Mouse (Mus musculus): Measurements from ENCODE around the gene Rap1b. TPM values are rescaled to one million over a fixed set of nuclear protein-coding genes. Genes with fewer than 3 reads are reported as not detected.

The Rap1b gene
- polyA plus RNA-seq, 1 experiment: 150 TPM

DNA sequence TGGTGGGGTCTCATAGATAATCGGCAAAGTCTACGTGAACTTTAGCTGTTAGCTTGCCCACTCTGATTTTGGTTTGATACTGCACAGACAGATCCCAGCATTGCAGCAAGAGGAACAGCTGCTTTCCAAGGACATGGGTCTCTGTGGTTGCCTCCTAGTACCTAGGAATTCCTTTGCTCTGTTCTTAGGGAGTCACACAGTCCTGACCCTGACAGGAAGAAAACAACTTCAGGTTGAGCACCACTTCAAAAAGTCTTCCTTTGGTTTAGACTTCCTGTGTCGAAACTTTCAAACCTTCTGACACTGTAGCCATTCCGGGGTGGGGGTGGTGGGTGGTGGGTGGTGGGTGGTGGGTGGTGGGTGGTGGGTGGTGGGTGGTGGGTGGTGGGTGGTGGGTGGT lies 18.4 kb upstream of the Rap1b start:
- Histone ChIP-seq H3K9ac (ENCODE audit: low read depth, poor library complexity, severe bottlenecking) (no peak overlapping the region), H3K27me3 (ENCODE audit: control insufficient read depth, insufficient read depth, low read length, poor library complexity, severe bottlenecking) (no peaks in the 10 kb centered on the region), H3K9me3 (replicated peaks; ENCODE audit: control insufficient read depth, insufficient read depth, low read length, poor library complexity, severe bottlenecking) (no peaks in the 10 kb centered on the region), H3K27ac (ENCODE audit: insufficient read depth, low read length) (no peak overlapping the region), H3K4me3 (ENCODE audit: low read depth, low read length) (no peak overlapping the region), H3K36me3 (ENCODE audit: control insufficient read depth, insufficient read depth, low read length, poor library complexity, severe bottlenecking) (no peaks in the 10 kb centered on the region), H3K4me1 (ENCODE audit: control insufficient read depth, insufficient read depth, low read length) (peaks cover 6% of the 10 kb centered on the region)
- TF ChIP-seq CTCF (IDR thresholded peaks at IDR 0.05; ENCODE audit: low read depth, low read length) (no peak), EP300 (IDR thresholded peaks at IDR 0.05; ENCODE audit: insufficient read depth, low read depth, low read length) (no peak), POLR2A (IDR thresholded peaks at IDR 0.05; ENCODE audit: insufficient read depth, low read length) (no peak)

- no peaks in the 10 kb centered on the region for H3K9me3 ChIP-seq (replicated peaks; ENCODE audit: control insufficient read depth, insufficient read depth, low read length, poor library complexity, severe bottlenecking)
- H3K4me1 ChIP-seq (ENCODE audit: control insufficient read depth, insufficient read depth, low read length): peaks cover 6% of the 10 kb centered on the region
- H3K9ac ChIP-seq (ENCODE audit: low read depth, poor library complexity, severe bottlenecking): no peak overlapping the region
- no peaks in the 10 kb centered on the region for H3K27me3 ChIP-seq (ENCODE audit: control insufficient read depth, insufficient read depth, low read length, poor library complexity, severe bottlenecking)
- no peak for TF ChIP-seq POLR2A (IDR thresholded peaks at IDR 0.05; ENCODE audit: insufficient read depth, low read length)
- TF ChIP-seq EP300 (IDR thresholded peaks at IDR 0.05; ENCODE audit: insufficient read depth, low read depth, low read length): 0 out of 2 replicates have a peak, but pooled peaks have one; percentile 62
- H3K4me3 ChIP-seq (ENCODE audit: low read depth, low read length): no peak overlapping the region
- H3K36me3 ChIP-seq (ENCODE audit: control insufficient read depth, insufficient read depth, low read length, poor library complexity, severe bottlenecking): no peaks in the 10 kb centered on the region
- no peak overlapping the region for H3K27ac ChIP-seq (ENCODE audit: insufficient read depth, low read length)
Observed at GRCm38 (mm10) chr10:117862014-117862580, 16.3 kb upstream of the Rap1b start.

GRCm38 (mm10) chr10:117860958-117861357 lies 15.1 kb upstream of the Rap1b start:
- H3K9me3 ChIP-seq (replicated peaks; ENCODE audit: control insufficient read depth, insufficient read depth, low read length, poor library complexity, severe bottlenecking): no peaks in the 10 kb centered on the region
- no peak overlapping the region; the same call in 1 of the 2 replicates for H3K9ac ChIP-seq (ENCODE audit: low read depth, poor library complexity, severe bottlenecking)
- no peak for TF ChIP-seq CTCF (IDR thresholded peaks at IDR 0.05; ENCODE audit: low read depth, low read length)
- TF ChIP-seq POLR2A (IDR thresholded peaks at IDR 0.05; ENCODE audit: insufficient read depth, low read length): no peak
- no peak for TF ChIP-seq EP300 (IDR thresholded peaks at IDR 0.05; ENCODE audit: insufficient read depth, low read depth, low read length)
- no peaks in the 10 kb centered on the region for H3K27me3 ChIP-seq (ENCODE audit: control insufficient read depth, insufficient read depth, low read length, poor library complexity, severe bottlenecking)
- no peak overlapping the region for H3K27ac ChIP-seq (ENCODE audit: insufficient read depth, low read length)
- H3K36me3 ChIP-seq (ENCODE audit: control insufficient read depth, insufficient read depth, low read length, poor library complexity, severe bottlenecking): no peaks in the 10 kb centered on the region
- H3K4me1 ChIP-seq (ENCODE audit: control insufficient read depth, insufficient read depth, low read length): peaks cover 3% of the 10 kb centered on the region
- peak overlapping the region; percentile 54 for H3K4me3 ChIP-seq (ENCODE audit: low read depth, low read length)

DNA sequence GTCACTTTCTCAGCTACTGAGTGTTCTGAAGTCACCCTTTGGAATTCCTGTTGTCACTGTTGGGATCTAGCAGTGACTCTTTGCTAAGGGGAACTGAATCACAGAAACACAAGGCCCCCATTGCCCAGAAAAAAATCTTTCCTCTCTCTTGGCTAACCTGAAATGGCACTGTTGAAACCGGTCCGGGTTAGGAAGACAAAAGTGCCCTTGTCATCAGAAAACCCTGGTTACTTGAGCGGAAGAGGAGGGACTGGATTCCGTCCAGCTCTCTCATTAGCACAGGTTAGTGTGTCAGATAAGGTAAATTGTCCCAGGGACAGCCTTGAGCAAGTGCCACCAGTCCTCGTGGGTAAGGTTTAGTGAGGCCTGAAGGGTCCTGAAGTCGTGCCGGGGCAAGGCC lies 14.5 kb upstream of the Rap1b start:
- Histone ChIP-seq H3K36me3 (ENCODE audit: control insufficient read depth, insufficient read depth, low read length, poor library complexity, severe bottlenecking) (no peaks in the 10 kb centered on the region), H3K9me3 (replicated peaks; ENCODE audit: control insufficient read depth, insufficient read depth, low read length, poor library complexity, severe bottlenecking) (no peaks in the 10 kb centered on the region), H3K4me3 (ENCODE audit: low read depth, low read length) (no peak overlapping the region), H3K27me3 (ENCODE audit: control insufficient read depth, insufficient read depth, low read length, poor library complexity, severe bottlenecking) (no peaks in the 10 kb centered on the region), H3K27ac (ENCODE audit: insufficient read depth, low read length) (no peak overlapping the region), H3K4me1 (ENCODE audit: control insufficient read depth, insufficient read depth, low read length) (peaks cover 3% of the 10 kb centered on the region), H3K9ac (ENCODE audit: low read depth, poor library complexity, severe bottlenecking) (no peak overlapping the region)
- TF ChIP-seq POLR2A (IDR thresholded peaks at IDR 0.05; ENCODE audit: insufficient read depth, low read length): no peak
- TF ChIP-seq EP300 (IDR thresholded peaks at IDR 0.05; ENCODE audit: insufficient read depth, low read depth, low read length): no peak
- no peak for TF ChIP-seq CTCF (IDR thresholded peaks at IDR 0.05; ENCODE audit: low read depth, low read length)

DNA sequence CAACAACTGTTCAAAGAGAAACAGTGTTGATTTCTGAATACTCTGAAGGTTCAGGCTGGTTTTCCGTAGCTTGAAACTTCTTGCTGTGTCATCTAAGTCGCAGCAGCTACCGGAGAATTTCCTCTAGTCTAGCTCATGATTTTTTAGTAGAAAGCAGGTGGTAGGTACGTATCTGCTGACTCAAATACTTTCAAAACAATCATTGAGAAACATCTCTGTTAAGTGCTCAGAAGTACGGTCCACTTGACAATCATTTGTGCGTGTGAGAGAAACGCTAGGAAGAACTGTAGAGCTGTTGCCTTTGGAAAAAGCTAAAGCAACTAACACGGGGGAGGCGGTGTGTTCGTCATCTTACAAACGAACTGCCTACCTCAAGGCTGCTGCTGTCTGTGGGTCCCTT lies 14.0 kb upstream of the Rap1b start:
- Histone ChIP-seq H3K36me3 (ENCODE audit: control insufficient read depth, insufficient read depth, low read length, poor library complexity, severe bottlenecking) (no peaks in the 10 kb centered on the region), H3K9me3 (replicated peaks; ENCODE audit: control insufficient read depth, insufficient read depth, low read length, poor library complexity, severe bottlenecking) (no peaks in the 10 kb centered on the region), H3K27ac (ENCODE audit: insufficient read depth, low read length) (no peak overlapping the region), H3K9ac (ENCODE audit: low read depth, poor library complexity, severe bottlenecking) (no peak overlapping the region), H3K27me3 (ENCODE audit: control insufficient read depth, insufficient read depth, low read length, poor library complexity, severe bottlenecking) (no peaks in the 10 kb centered on the region), H3K4me3 (ENCODE audit: low read depth, low read length) (no peak overlapping the region), H3K4me1 (ENCODE audit: control insufficient read depth, insufficient read depth, low read length) (peaks cover 3% of the 10 kb centered on the region)
- no peak for TF ChIP-seq CTCF (IDR thresholded peaks at IDR 0.05; ENCODE audit: low read depth, low read length)
- TF ChIP-seq POLR2A (IDR thresholded peaks at IDR 0.05; ENCODE audit: insufficient read depth, low read length): no peak
- TF ChIP-seq EP300 (IDR thresholded peaks at IDR 0.05; ENCODE audit: insufficient read depth, low read depth, low read length): no peak

DNA sequence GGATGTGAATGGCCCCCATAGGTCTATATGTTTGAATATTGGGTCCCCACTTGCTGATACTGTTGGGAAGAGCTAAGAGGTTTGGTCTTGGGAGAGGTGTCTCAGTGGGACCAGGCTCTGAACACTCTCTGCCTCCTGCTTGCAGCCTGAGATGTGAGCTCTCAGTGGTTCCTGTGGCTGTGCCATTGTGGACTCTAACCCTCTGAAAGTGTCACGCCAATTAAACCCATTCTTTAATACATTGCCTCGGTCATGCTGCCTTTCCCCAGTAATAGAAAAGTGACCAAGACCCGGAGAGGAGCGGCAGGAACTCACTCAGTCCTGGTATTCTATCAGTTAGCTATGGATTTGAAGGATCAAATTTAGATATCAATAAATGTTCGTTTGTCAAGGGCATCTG lies 12.4 kb upstream of the Rap1b start:
- H3K27me3 ChIP-seq (ENCODE audit: control insufficient read depth, insufficient read depth, low read length, poor library complexity, severe bottlenecking): no peaks in the 10 kb centered on the region
- TF ChIP-seq EP300 (IDR thresholded peaks at IDR 0.05; ENCODE audit: insufficient read depth, low read depth, low read length): no peak
- no peak for TF ChIP-seq POLR2A (IDR thresholded peaks at IDR 0.05; ENCODE audit: insufficient read depth, low read length)
- TF ChIP-seq CTCF (IDR thresholded peaks at IDR 0.05; ENCODE audit: low read depth, low read length): no peak
- H3K4me3 ChIP-seq (ENCODE audit: low read depth, low read length): no peak overlapping the region
- no peak overlapping the region for H3K27ac ChIP-seq (ENCODE audit: insufficient read depth, low read length)
- H3K9ac ChIP-seq (ENCODE audit: low read depth, poor library complexity, severe bottlenecking): no peak overlapping the region
- H3K36me3 ChIP-seq (ENCODE audit: control insufficient read depth, insufficient read depth, low read length, poor library complexity, severe bottlenecking): no peaks in the 10 kb centered on the region
- H3K9me3 ChIP-seq (replicated peaks; ENCODE audit: control insufficient read depth, insufficient read depth, low read length, poor library complexity, severe bottlenecking): no peaks in the 10 kb centered on the region
- H3K4me1 ChIP-seq (ENCODE audit: control insufficient read depth, insufficient read depth, low read length): peaks cover 3% of the 10 kb centered on the region

Data from ES-Bruce4 (cell line).